Mouse (Mus musculus): Measurements from ENCODE around the gene Mlf2. TPM values are rescaled to one million over a fixed set of nuclear protein-coding genes. Genes with fewer than 3 reads are reported as not detected.
A peak's percentile ranks its signal among the peaks of the same experiment; 100 is the strongest.
"Not testable (repeated sequence)": the region's sequence is repeated elsewhere in the genome, so short reads cannot be mapped to it uniquely, and the experiment has no call there.

Mlf2 gene
- total RNA-seq (2021), result 100 to 1,000 TPM; 201 to 209 TPM
- long read RNA-seq, experiment 1, transcript Mlf2-201 (9 exons, 1,451 nt), result minor isoform, 10 of 299 reads
- long read RNA-seq, experiment 1, transcript Mlf2-202 (9 exons, 1,475 nt), result major isoform, 229 of 299 reads
- long read RNA-seq, experiment 1, partial matches to known transcripts, result 50 of 299 reads
- long read RNA-seq, experiment 1, other reads (novel, unspliced or antisense), result 10 of 299 reads
- long read RNA-seq, experiment 2, transcript Mlf2-202 (9 exons, 1,475 nt), result major isoform, 304 of 383 reads
- long read RNA-seq, experiment 2, transcript Mlf2-201 (9 exons, 1,451 nt), result minor isoform, 15 of 383 reads
- long read RNA-seq, experiment 2, partial matches to known transcripts, result 32 of 383 reads
- long read RNA-seq, experiment 2, other reads (novel, unspliced or antisense), result 32 of 383 reads

DNA sequence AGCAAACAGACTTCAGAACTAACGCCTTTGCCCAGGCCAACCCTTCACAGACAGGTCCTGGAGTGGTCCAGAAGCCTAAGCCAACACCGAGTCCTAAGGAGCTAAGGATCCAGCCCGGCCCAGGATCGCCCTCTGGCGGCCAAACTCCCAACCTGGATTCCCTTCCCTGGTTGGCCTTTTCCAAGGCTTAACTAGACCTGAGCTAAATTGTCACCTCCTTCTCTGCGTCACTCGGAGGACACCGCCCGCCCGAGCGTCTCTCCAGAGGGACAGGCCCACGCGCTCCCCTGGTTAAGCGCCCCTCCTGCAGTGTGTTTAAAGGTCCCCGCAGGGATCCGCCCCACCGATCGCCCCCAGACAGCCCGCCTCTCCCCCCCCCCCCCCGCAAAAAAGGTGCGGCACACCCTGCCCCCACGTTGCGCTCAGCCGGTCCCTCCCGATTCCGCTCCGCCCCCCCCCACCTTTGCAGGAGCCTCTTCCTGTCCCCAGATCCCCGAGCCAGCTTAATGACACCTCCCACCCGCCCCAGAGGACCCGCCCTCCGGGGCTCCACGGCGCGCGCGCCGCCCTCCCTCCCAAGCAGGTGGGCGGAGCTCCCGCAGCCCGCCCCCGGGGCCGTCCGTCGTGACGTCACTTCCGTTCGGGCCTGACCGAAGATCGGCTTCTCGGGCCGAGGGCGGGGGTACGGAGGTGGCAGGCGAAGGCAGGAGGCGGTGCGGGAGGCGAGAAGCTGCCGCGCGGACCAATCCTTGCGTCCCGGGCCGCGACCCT is at the start of gene Mlf2:
Mlf2 (plus strand) TSS at position 633 of the 771 bp plus-strand sequence.
- intact Hi-C loops (cut with DNase I), result loop anchor here (1.0 kb wide), 2 partner anchors 14 to 27 kb away; no protein-coding TSS in a partner anchor
- peak; percentile 99 to 100 for DNase-seq

DNA sequence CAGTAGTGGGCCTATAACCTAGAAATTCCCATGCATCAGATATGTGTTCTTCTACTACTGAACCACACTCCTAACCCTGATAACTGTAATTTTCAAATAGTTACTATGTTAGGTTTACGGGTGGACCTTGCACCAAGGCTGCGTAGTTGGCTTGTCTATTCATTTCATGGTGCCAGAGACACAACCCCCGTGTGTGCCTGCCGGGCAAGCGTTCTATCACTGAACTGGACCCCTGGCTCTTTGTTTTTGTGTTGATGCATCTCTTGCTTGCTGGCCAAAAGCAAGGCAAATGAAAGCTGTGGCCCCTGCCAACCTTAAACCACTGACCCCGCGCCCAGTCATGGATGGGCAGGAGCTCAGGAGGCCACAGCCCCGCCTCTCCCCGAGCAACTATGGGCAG is 49.4 kb upstream of the Mlf2 start:
- no peak for DNase-seq
- intact Hi-C loops (cut with DNase I), result no loop called here

DNA sequence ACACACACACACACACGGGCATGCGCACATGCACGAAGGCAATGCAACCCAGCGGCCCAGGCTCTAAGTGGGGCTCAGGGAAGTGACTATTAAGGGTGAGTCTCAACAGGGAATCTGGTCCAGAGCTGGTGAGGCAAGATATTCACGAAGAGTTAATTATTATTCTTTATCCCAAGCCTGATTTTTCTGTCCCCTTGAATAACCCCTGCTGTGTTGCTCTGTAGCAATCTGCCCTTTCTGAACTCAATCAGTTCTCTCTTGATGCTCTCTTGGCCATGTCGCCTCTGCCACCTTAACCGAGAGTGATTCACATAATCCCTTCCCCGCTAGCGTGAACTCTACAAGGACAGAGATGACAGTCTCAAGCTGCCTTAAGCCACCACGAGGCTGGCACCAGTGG is 47.8 kb upstream of the Mlf2 start:
- no peak for DNase-seq
- intact Hi-C loops (cut with DNase I), result no loop called here

DNA sequence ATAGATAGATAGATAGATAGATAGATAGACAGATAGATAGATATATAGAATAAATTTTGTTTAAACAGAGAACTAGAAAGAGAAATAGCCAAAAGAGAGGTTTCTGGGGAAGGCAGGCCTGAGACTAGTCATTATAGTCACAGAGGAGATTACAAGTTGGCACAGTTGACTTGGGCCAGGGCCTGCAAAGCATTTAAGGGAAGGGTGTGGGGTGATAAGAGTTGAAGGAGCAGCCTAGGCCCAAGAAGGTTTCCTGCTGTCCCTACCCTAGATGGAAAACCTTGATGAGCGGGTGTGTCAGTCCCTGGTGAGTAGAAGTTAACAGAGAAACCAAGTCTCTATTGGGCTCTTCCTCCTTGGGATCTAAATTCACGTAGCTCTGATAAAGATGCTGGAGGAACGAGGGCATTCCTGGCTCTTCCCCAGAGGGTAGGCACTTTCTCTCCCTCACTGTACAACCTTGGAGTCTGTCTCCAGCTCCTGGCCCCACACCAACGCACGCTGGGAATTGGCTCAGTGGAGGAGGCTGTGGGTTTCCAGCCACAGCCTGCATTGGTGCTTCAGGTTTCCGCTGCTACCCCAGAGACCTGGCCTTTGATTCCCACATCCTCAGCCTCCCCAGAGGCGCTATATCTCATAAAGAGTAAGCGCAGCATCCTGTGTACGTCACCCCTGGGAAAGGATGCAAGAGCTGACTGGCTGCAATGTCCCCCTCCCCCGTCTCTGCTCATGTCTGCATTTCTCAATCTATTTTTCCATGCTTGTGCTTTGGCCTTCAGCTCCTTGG is 46.3 kb upstream of the Mlf2 start:
- intact Hi-C loops (cut with DNase I), result no loop called here
- no peak for DNase-seq

DNA sequence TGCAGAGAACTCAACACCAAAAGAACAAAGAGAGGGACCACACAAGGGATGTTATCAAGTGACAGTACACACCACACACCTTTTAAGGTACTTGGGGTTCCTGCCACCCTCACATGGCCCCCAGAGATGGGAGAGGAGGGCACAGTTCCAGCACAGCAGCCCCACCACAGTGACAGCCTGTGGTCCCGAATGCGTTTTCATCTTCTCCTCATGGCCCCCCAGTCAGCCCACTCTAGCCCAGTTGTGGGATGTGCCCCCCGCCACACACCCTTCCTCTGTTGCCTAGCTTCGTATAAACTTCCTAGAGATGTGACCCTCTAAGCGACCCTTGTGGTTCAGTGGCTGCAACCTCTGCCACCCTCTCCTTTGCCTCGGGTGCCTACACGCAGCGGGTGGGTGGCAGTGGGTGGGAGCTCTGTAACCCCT is 45.2 kb upstream of the Mlf2 start:
- intact Hi-C loops (cut with DNase I), result no loop called here

DNA sequence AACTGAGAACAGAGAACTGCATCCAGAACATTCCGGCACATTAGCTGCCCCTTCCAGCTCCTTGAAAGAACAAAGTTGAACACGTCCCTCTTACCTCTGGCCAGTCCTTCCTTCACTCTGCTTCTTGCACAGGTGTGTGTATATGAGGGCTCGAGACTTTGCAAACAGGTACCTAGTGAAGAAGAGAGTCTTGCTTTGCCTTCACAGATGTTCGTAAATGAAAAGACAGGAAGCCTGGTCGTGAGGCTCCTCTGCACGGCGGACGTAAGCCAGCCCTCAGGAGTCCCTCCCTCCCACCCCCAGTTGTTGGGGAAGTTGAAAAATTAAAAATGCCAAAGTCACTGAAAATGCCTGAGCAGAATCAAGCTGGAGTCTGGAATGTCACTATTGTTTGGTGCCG is 43.2 kb upstream of the Mlf2 start, which contains the start of gene Cd4:
Cd4 (minus strand) TSS at position 236 of the 400 bp plus-strand sequence.
- intact Hi-C loops (cut with DNase I), result no loop called here
- no peak for DNase-seq

More for the DNA sequence above, 45.2 kb upstream of the Mlf2 start:
- no peak for DNase-seq

DNA sequence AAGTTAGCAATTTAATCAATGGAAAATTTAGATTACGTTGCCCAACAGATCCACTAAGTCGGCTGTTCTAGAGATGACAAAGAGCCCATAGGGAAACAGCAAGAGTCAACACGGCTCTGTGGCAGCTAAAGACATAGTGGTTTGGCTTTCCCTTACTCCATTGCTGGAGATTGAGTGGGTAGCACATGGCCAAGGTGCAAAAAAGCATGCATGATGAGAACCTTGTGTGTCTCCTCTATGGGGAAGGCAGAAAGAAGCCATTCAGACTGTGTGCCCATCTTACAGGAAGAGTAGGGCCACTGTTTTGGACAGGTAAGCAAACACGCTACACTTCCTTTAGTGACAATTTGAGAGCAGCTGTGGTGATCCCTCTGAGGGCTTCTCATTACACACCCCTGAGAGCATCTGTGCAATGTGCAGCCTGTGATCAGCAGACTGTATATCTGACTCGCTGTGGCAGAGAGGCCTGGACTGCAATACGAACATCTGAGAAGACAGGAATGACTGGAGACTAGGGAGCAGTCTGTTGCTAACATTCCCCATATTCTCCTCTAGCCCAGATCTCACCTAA is 42.5 kb upstream of the Mlf2 start:
- no peak for DNase-seq
- intact Hi-C loops (cut with DNase I), result no loop called here

DNA sequence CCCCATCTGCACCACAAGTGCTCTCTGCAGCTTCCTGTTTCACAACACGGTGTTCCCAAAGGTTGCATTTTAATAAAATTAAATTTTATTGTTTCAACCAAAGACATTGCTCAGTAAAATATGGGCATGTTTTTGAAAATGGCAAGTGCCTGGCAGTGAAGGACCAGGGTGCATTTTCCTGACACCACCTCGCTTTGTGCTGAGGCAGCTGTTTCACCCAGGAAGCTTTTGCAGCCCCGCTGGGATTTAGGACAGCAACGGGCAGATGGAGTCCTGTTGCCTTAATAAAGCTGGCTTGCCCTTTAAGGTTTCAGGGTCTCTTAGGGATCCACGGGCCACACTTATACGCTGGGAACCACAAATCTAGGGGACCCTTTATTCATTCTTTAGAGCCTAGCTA is 40.2 kb upstream of the Mlf2 start:
- no peak for DNase-seq
- intact Hi-C loops (cut with DNase I), result no loop called here

DNA sequence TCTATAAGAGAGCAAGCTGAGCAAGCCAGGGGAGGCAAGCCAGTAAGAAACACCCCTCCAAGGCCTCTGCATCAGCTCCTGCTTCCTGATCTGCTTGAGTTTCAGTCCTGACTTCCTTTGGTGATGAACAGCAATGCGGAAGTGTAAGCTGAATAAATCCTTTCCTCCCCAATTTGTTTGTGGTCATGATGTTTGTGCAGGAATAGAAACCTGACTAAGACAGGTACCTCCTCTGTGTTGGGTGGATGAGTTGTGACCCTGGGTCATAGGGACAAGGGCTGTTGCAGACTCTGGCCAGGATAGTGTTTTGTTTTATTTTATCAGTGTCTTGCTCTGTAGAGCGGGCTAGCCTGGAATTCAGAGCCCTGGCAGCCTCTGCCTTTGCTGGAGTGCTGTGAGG is 37.1 kb upstream of the Mlf2 start:
- DNase-seq; intact Hi-C loops (cut with DNase I): not testable (repeated sequence)

DNA sequence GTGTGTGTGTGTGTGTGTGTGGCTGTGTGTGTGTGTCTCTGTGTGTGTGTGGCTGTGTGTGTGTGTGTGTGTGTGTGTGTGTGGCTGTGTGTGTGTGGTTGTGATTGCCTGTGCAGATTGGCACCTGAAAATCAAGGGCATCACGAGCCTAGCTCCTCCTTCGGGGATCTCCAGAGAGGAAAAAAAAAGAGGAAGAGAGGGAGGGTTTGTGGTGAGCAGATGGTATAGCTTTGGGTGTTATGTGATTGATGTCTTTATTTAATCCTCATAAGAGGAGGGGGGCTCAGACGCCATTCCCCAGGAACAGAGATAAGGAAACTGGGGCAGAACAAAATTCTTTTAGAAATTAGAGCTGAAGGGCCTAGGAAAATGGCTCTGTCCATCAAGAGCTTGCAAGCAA is 32.8 kb upstream of the Mlf2 start:
- DNase-seq, result no peak

DNA sequence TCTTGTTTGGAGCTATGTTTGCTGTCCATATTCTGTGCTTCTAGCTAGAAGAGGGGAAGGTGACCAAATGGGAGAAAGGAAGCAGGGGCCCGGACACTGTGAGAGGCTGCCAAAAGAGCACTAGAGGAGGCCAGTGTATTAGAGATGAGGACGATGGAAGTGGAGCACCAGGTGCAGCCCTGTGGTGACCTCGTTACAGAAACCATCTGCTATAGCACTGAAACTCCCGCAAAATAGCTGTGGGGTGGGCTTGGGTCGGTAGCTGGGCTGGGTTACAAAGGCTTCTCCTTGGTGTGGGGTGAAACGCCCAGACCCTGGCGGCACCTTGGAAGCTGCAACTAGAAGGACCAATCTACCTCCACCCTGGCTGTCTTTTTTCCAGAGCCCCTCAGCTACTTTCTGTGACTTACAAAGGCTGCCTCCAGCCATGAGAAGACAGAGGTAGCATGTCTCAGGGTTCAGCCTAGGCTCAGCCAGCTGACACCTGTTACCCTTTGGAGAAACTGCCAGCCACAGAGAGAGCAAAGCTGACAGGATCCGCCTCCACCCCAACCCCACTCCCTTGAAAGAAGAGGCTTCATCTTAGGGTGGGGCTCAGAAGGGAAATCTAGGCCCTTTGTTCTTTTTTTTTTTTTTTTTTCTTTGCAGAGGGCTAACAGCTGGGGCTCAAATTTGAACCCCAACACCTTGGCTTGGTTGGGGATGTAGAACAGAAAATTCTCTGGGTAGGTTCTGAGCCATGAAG is 31.0 kb upstream of the Mlf2 start:
- intact Hi-C loops (cut with DNase I), result loop anchor here (5.0 kb wide), 4 partner anchors 43 to 182 kb away; partner anchors contain the start of genes P3h3 and Zfp384
- DNase-seq, result no peak

More for the DNA sequence above, 32.8 kb upstream of the Mlf2 start:
- intact Hi-C loops (cut with DNase I), result no loop called here

DNA sequence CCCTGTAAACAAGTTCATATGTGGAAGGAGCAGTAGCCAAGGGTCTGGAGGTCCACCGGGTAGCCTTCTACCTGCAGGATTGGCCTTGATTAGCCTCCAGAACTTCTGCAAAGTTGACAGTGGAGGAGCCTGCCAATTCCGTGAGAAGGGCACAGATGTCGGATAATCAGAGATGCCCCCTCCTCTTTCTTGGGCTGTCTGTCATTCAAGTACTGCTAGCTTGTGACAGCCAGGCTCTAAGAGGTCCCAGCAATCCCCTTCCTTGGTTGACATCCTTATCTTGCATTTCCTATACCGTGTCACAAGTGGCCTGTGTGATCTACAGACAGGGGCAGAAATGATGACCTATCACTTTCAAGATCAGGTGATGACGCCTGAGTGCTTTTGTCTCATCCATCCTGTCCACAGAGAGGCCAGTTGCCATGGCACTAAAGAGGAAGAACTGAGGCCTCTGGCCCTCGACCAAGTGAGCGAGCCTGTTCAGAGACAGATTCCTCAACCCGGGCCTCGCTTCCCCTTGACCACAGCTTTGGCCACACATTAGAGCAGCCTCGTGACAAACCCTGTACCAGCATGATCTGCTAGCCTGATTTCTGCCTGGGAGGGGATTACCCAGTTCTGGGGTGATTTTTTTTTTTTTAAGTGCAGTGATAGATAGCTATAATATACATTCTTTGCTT is 30.2 kb upstream of the Mlf2 start:
- intact Hi-C loops (cut with DNase I), result loop anchor here (5.0 kb wide), 4 partner anchors 44 to 181 kb away; partner anchors contain the start of genes P3h3 and Zfp384
- DNase-seq, result no peak

DNA sequence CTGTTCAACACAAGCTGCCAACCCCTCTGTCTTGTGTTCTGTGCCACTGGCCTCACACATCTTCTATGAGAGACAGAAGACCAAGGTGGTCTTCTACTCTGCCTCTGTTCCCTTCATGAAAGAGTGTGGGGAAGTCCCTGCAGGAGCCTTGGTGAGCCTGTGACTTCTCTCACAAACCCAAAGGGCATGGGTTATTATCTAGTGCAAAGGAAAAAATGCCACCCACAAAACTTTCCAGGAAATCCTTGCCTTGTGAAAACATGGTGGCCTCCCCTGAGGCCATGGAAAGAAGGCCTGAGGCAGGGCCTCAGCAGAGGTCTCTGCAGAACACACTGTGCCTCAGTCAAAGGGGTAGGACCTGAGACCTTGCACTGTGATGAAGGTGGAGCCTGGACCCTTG is 29.3 kb upstream of the Mlf2 start:
- intact Hi-C loops (cut with DNase I), result loop anchor here (2.0 to 5.0 kb wide), 5 partner anchors 45 to 180 kb away; partner anchors contain the start of genes Cops7a, P3h3 and Zfp384

DNA sequence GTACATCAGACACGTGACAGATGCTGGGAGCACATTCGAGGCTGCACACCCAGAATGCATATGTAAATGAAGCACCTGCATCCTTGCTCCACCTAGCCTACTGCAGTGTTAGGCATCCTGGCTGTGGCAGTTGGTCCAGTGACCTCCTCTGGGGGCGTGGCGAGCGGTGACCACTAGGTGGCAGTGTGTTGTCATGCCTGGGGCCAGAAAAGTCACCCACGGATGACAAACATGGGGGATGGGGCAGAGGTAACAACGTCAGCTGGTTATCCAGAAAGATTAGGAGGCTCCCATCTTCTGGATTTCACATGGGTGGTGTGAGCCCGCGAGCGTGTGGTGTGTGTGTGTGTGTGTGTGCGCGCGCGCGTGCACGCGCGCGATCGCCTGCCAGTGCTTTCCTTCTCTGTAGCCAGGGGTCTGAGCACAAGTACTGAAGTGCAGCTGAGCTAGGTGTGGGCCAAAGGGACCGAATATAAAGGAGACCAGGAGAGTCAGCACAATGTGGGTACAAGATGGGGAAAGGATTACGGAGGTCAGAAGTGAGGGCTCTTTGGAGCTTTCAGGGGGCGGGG is 27.5 kb upstream of the Mlf2 start:
- intact Hi-C loops (cut with DNase I), result loop anchor here (1.0 to 5.0 kb wide), 6 partner anchors 27 to 179 kb away; partner anchors contain the start of genes Cops7a, P3h3 and Zfp384
- peak; percentile 95 to 96 for DNase-seq

More for the DNA sequence above, 29.3 kb upstream of the Mlf2 start:
- DNase-seq, result no peak

DNA sequence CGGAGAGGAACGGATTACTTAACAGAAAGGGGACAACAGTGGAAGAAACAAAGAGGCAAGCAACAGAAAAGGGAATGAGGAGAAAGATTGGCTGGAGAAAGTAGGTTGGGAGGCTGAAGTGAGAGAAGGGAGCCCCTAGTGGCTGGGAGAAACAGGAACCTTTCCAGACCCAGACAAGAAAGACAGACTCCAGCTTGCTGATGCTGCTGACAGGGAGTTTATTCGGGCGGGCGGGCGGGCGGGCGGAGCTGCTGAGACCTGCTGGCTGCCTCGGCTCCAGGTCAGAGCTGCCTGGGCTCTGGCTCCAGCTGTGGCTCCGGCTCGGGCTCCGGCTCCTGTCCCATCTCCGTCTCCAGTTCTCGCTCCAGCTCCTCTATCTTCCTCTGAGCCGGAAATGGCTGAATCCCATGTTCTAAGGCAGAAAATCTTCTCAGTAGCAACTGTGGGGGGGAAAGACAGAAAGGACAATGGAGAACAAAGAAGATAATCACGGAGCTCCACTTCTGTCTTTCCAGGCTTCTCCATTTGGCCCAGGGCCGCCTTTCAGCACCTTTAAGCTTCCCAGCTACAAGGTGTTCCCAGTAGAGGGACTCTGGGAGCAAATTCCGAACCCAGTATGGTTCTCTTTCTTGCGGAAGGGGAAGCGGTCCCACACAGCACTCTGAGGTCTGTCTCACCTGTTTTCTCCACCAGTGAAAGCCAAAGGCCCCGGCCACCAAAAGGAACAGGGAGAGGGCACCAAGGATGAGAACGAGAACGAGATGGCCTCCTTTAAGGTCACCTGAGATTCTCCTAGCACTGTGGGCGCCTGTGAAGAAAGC is 26.8 kb upstream of the Mlf2 start:
- intact Hi-C loops (cut with DNase I), result loop anchor here (1.0 to 5.0 kb wide), 5 partner anchors 26 to 178 kb away; partner anchors contain the start of genes P3h3 and Zfp384
- DNase-seq, result peak in 1 of 2 experiments; percentile 39

DNA sequence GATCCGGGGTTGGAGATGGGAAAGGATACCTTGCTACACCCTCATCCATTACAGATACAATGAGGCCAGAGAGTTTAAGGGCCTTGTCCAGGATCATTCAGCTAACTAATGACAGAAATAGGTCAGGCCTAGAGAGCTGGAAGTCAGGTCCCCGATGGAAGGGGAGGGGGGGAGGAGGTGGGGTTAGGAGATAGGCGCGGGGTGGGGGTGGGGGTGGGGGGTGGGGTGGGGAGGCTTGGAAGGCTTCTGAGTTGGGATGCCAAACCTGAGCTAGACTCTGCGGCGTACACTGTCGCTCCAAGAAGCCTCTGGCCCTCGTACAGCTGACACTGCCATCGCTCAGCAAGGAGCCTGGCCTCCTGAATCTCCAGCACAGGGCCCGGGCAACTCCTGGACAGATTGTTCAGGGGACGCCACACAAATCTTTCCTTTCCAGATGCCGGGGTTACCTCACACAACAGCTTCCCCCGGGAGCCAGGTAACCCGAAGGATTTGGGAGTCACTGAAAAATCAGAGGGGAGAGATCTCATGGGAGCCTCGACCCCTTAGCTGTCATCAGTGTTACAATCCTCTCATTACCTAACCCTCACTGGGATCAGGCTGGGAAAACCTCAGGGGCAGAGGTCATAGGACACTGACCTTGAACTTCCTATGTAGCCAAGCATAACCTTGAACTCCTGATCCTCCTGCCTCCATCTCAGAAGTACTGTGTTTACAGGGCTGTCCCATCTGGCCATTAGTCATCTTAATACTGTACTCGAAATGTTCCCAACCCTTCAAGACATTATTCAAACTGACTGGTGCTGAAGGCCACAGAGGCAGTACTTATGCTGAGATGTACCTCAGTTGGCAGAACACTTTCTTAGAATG is 26.0 kb upstream of the Mlf2 start:
- DNase-seq, result no peak
- intact Hi-C loops (cut with DNase I), result loop anchor here (1.0 to 5.0 kb wide), 5 partner anchors 25 to 177 kb away; partner anchors contain the start of genes P3h3 and Zfp384
